Mouse (Mus musculus): ENCODE measurements around the gene Tbc1d4.
"Not testable (repeated sequence)": the region's sequence is repeated elsewhere in the genome, so short reads cannot be mapped to it uniquely, and the experiment has no call there.

Gene Tbc1d4

DNA sequence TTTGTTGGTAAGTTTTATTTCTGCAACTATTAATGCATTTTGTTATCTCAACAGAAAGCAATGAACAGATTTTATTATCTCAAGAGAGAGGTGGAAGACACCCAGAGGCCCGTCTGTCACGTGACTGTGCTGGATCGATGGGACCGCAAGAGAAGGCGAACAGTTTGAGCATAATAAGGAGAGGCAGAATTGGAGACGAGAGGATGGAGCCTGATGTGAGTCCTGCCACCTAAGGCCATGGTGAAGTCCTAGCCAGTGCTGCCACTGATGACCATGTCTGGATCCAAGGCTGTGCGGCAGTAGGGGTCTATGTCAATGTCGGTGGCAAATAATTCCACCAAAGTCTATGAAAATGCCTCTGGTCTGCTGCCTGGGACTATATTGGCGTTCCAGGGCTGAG is 12.3 kb downstream of the Tbc1d4 start:
- in situ Hi-C loops (cut with MboI; ENCODE audit: low sequenced_read_pairs): no loop called here

DNA sequence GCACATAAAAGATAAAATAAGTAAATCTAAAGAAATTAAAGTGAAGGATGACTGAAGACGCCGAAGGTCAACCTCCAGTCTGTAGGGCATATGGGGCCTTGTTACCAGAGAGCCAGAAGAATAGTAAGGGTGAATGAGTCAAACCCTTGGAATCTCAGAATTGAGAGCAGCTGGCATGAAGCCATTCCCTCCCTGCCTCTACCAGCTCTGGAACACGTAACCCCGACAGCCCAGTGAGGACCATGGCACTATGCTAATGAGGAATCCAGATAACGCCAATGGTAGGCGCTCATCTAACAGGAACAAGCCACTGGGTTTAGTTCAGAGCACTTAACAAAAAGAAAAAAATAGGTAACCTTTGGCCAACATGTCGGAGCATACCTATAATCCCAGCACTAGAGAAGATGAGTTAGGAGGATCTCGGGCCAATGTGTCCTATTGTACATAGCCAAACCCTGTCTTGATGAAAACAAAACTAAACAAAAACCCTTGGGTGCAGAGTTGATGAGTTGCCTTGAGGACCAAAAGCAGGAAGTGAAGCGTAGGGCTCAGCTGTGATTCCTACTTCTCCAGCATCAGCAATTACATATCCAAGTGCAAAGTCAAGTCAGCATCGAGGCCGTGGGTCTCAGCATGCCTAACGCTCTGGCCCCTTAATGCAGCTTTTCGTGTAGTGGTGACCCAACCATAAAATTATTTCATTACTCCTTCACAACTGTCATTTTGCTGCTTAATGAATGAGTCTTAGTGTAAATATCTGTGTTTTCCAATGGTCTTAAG is 13.5 kb downstream of the Tbc1d4 start:
- in situ Hi-C loops (cut with MboI; ENCODE audit: low sequenced_read_pairs): no loop called here

DNA sequence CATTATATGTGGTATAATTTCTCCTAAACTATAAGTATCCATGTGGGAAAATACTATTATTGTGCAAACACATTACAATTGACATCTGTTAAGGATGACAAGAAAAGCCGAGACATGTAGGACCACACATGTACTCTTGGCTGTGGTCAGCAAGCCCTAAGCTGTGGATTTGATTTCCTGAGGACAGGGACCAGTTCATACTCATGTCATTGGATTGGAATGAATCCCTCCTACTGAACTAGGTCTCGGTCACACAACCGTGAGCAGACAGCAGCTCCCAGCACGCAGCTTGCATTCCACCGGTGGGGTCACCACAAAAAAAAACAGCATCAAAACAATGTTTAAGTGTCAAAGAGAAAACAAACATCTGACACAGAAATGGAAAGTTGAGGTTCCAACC is 15.0 kb downstream of the Tbc1d4 start:
- in situ Hi-C loops (cut with MboI; ENCODE audit: low sequenced_read_pairs): no loop called here

DNA sequence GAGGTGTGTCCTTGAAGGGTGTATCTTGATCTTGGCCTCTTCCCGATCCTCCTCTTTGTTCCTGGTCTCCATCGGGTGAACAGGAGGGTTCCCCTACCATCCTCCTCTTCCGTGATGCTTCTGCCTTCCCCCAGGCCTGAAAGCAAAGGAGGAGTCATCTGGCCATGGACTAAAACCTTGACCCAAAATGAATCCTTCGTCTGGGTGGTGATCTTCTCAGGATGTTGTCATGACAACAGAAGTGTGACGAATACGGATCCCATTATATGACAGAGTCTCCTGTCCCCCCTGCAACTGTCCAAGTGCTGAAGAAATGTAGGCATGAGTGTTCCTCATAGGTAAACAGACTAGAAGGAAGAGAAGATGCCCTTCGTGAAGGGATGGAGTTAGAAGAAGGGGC is 15.7 kb downstream of the Tbc1d4 start:
- in situ Hi-C loops (cut with MboI; ENCODE audit: low sequenced_read_pairs): no loop called here

DNA sequence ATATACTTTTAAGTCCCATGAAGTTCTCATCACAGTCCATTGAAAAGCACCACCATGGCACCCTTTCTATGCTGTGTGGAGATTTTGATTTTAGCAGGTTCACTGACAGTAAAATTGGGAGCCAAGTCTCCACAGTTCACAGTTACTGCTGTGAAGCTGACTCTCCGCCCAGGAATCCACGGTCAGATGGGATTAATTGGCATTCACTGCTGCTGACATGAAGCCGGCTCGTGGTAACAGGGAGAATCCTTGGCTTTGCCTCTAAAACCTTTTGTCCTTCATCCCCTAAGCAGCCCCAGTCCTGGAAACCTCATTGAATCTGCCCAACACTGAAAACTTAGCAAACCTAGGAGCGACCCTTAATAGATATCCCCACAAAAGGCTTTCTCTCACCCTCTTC is 17.9 kb downstream of the Tbc1d4 start:
- in situ Hi-C loops (cut with MboI; ENCODE audit: low sequenced_read_pairs): no loop called here

DNA sequence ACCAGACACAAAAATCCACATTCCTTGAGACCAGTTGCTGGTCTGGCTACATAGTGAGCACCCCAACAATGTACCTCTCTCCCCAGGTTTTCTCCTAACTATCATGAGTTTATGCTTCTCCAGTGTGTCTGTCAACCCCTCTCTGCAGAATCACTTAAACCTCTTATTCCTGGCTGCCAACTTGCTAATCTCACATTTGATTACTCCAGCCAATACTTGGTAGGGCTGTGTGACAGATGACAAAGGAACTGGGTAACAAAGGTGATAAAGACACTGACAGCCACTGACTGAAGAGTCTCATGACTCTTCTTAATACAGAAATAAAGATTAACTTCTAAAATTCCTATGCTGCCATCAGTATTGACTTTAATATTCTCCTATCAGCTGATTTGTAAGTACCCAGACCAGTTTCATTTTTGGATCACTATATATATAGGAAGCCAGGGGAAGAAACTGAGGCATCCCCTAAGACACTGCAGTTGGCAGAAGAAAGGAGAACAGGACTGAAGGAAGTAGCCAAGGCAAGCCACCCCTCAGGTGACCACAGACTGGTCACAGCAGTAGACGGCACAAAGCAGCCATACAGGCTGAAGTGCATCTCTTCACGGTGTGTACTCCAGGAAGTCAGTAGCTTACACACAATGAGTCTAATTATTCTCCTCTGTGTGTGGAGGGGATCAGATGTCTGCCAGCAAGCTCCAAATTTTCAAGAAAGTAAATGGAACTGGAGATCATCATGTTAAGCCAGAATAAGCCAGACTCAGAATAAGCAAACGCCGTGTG is 20.6 kb downstream of the Tbc1d4 start:
- in situ Hi-C loops (cut with MboI; ENCODE audit: low sequenced_read_pairs): not testable (repeated sequence)

DNA sequence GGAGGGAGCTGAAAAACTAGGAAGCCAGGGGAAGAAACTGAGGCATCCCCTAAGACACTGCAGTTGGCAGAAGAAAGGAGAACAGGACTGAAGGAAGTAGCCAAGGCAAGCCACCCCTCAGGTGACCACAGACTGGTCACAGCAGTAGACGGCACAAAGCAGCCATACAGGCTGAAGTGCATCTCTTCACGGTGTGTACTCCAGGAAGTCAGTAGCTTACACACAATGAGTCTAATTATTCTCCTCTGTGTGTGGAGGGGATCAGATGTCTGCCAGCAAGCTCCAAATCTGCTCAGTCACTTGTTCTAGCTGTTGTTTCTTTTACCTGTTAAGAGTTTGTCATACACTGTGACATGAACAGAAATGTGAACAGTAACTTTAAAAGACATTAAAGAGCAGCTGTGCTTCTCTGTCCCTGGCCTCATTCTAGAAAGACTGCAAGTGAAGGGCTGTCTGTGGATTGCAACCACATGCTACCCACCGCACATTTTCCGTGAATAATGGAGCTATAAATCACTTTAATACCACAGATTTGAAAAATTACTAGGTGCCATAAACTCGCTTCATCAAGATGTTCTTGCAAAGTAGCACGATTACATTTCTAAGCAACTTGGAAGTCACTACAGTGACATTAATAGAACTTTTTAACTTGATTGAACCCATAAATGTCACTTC is 21.5 kb downstream of the Tbc1d4 start:
- in situ Hi-C loops (cut with MboI; ENCODE audit: low sequenced_read_pairs): not testable (repeated sequence)

DNA sequence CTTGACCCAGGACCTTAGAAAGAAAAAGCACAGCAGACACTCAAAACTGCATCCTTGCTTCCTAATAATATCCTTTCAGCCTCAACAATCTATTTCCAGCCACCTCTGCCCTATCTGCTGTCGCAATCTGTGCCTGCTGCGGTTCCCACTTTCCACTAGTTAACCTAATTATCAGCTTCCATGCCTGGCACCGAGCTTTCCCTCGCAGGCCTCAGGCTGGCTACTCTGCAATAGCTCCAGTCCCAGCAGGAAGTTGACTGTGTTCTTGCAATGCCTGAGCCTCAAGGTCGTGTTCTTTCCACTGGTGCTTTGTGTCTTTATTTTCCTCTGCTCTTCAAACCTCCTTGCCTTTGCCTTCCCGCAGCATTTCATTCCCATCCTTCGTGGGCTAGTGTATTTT is 22.9 kb downstream of the Tbc1d4 start:
- in situ Hi-C loops (cut with MboI; ENCODE audit: low sequenced_read_pairs): no loop called here

DNA sequence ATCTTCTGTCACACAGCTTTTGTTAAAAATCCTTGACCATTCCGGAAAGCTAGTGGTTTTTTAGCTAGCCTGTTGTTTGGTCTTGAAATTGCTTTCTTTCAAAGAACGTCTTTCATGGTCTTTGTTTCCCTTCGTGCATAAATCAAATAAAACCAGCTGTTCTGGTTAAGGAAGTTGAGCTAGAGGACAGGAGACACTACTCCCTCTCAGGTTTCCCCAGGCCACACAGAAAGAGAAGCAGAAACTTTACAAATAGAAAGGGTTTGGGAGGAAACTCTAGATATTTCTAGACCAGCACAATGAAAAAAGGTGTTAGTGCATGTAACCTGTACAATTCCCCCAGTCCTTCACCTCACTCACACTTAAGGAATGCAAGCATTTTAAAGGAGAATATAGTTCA is 33.3 kb downstream of the Tbc1d4 start:
- in situ Hi-C loops (cut with MboI; ENCODE audit: low sequenced_read_pairs): no loop called here

DNA sequence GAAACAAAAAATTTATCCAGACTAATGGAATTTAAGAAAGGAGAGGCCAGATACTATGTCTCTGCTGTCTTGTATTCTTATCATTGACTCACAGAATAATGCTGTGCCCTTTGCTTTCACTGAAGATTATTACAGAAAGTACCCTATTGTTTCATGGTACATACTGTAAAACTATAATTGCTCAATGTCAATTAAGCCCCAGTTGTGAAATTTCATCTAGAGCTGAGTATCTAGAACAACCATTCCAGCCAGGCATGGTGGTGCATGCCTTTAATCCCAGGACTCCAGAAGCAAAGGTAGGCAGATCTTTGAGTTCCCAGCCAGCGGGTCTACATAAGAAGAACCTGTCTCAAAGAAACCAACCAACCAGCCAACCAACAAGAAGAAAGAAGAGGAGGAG is 34.5 kb downstream of the Tbc1d4 start:
- in situ Hi-C loops (cut with MboI; ENCODE audit: low sequenced_read_pairs): no loop called here

DNA sequence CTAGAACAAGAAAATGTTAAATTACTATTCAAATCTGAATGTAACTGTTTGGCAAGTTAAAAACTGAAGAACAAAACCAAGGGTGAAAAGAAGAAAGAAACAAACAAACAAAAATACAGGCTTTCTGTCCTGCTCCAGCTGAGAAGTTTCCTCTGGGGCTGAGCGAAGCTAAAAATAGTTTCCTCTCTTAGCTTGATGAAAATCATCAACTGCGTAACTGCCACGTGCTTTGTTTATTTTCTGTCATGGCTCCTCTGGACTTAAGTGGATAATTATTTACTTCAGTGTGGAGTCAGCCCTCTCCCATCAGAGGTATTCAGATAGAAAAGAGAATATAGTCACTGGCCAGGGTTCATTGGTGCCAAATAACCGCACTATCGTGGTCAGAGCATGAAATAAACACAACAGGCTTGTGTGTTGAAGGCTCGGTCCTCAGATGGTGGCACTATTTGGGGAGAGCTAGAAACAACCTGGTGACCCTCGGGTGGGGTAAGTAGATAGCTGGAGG is 35.8 kb downstream of the Tbc1d4 start:
- in situ Hi-C loops (cut with MboI; ENCODE audit: low sequenced_read_pairs): no loop called here

DNA sequence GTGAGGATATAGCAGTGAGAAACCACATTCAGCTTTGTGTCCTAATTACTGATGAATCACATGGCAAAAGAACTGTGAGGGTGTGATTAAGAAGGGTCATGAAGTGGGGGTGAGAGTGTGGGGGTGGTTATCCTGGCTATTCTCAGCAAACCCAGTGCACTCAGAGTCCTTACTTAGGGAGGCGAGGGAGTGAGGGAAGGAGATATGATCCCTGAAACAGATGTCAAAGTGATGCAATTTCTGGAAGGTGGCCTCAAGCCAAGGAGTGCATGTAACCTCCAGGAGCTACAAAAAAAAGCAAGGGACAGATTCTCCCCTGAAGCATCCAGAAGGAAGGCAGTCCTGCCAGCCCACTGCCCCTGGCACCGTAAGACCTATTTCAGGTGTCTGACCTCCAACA is 40.2 kb downstream of the Tbc1d4 start:
- in situ Hi-C loops (cut with MboI; ENCODE audit: low sequenced_read_pairs): no loop called here

DNA sequence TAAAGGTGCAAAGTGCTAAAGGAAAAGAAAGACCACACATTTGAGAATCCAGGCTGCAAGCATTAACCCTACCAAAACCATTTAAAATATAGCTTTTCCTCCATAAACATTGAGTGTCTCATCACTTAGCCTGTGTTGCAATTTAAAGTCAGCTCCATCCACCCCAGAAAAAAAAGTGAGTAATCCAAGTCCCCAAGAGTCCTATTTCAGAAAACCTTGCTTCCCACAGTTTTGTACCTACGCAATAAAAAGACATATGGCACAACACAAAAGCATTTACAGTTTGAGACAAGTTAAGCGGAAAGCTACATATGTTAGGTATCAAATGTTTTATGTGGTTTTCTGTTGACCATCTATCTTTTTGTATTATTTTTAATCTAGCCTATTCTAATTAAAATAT is 42.3 kb downstream of the Tbc1d4 start:
- in situ Hi-C loops (cut with MboI; ENCODE audit: low sequenced_read_pairs): no loop called here

DNA sequence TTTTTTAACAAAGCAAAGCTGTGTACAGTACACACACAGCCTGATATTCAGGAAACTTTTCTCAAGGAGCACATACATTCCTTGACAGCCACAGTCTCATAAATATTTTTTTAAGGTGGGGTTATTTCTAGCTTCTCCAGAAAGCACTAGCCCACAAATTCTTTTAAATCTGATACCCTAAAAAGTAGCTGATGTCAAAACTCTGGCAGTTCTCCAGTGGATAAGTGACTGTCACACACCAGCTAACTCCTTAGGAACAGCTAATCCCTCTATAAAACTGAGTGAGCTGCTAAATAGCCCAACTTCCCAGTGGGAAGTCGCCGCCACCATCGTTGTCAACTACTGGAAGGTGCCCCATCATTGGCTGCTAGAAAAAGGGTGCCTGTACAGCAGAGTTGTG is 43.3 kb downstream of the Tbc1d4 start:
- in situ Hi-C loops (cut with MboI; ENCODE audit: low sequenced_read_pairs): no loop called here

DNA sequence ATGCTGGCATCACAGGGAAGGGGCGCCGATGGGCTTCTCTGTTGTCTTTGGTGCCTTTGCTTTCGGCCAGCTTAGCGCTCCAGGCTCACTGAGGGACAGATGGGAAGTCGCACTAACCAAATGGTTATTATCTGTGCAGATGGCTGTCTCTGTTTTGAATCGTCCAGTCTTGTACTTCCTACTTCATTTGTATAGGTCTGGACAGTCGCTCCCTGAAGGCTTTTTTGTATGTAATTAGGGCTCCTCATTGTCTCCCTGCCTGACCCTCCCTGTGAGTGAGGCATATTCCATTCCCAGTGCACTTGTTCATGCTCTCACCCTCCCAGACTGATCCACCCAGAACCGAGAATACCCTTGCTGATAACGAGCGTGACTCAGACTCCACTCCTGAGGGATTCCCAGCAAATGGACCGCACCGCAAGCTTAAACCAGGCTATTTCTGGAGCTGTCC is 47.7 kb downstream of the Tbc1d4 start:
- in situ Hi-C loops (cut with MboI; ENCODE audit: low sequenced_read_pairs): no loop called here

DNA sequence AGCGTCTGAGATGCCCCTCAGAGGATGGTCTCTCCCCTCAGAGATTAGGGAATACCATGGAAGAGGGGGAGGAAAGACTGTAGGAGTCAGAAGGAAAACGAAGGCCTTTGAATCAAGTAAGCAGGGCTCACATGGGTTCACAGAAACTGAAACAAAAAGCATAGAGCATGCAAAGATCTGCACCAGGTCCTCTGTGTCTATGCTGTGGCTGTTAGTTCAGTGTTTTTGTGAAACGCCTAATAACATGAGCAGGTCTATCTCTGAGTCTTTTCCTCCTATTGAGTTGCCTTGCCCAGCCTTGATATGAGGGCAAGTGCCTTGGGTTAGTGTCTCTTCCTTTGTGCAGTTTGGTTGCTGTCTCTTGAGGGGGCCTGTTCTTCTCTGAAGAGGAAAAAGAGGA is 49.5 kb downstream of the Tbc1d4 start:
- in situ Hi-C loops (cut with MboI; ENCODE audit: low sequenced_read_pairs): no loop called here

DNA sequence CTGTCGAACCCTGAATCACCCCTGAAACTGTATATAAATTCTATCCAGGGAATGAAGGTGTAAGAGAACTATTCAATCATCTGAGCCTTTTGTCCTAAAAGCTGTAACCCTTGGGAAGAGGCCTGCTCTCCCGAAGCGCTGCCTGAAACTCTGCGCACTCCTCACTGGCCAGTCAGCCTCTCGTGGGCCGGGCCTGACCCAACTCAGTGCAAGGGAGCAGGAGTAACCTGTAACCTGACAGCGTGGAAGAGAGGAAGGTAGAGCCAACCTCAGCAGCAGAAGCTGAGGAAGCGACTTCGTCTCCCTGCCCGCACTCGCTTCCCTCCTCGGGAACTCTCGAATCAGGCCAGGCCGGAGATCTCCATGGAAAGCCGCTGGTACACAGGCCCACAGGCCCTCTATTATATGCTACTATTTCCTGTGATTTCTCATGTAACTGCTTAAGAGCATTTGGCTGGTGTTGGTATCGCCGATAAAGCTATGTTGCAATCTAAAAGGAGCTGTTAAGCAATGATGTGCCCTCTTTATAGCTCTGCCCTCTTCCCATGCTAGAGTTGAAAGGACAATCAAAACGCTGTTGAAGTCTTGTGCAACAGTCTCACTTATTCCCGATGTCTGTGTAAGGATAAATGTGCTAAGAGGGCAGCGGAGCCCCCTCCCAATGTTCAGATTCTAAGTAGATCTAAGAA is 60.0 kb downstream of the Tbc1d4 start:
- in situ Hi-C loops (cut with MboI; ENCODE audit: low sequenced_read_pairs): no loop called here

DNA sequence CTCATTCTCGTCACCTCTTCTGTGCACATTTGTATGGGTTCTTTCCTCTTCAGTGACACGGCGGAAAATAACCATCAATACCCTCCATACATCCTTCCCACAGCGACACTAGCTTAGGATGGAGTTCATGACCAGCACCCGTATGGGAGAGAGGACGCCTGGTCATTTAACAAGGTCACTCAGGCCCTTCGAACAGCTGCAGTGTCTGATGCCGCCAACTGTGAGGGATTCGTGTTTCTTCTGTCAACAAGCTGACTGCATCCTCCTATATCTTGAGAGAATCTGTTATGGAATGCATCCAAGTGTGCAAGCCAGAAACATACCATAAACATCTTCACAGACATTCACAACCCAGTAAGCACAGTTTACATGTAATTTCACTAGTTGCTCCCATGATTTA is 67.1 kb downstream of the Tbc1d4 start:
- in situ Hi-C loops (cut with MboI; ENCODE audit: low sequenced_read_pairs): no loop called here

DNA sequence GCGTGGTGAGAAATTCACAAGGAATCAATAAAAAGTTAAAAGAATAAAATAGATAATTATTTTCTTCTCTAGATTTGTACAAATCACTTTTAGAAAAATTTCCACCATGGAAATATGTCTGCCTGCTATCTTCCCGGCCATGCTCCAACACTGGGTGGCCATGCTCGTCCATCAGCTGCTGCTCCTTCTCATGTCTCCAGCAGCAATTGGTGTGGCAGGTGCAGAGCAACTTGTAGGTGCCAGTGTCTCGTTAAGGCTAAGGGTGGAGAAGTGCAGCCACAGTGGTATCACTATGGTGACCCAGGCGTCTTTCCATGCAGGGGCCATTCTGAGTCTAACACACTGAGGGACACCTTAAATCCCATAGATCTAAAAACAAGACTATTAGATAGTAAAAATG is 67.8 kb downstream of the Tbc1d4 start:
- in situ Hi-C loops (cut with MboI; ENCODE audit: low sequenced_read_pairs): no loop called here

DNA sequence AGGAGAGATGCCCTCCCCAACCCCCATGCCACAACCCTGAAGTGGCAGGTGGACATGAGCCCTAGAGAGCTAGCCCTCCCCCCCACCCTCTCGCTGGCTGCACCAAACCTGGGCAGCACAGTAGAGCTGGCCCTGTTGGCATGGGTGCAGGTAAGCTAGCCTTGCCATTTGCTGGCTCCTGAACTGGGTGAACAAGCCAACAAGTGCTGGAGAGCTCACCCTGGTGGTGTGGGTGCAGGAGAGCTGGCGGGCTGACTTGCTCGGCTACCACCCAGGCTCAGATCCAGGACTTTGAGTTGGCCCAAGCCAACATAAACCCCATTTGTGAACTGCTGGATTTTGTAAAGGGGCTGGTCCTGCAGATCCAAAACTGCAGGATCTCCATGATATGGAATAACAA is 68.5 kb downstream of the Tbc1d4 start:
- in situ Hi-C loops (cut with MboI; ENCODE audit: low sequenced_read_pairs): no loop called here

DNA sequence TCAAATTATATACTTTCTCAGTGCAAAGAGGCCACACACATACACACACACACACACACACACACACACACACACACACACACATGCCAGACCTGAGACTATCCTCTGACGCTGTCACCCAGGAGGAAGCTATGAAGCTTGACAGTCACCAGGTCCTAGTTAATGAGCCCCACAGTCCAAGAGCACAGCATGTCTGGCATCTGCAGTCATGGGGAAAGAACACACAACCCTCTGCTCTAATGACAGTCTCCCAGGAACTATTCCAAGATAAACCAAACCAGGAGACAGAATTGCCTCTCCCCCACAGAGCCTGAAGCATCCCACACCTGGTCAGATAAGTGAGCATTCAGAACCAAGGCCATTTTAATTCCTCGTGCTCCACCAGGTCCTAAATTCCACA is 71.1 kb downstream of the Tbc1d4 start:
- in situ Hi-C loops (cut with MboI; ENCODE audit: low sequenced_read_pairs): no loop called here

Measured in CH12F3 (cell line).